Mouse (Mus musculus): ENCODE data around the gene AC170998.1. TPM values are rescaled to one million over a fixed set of nuclear protein-coding genes. Genes with fewer than 3 reads are reported as not detected.

Gene AC170998.1
- polyA plus RNA-seq, 1 experiment = 0.15 TPM

- H3ac ChIP-seq (ENCODE audit: control insufficient read depth, insufficient read length, low read depth) = no peak overlapping the region
- H3K36me3 ChIP-seq (ENCODE audit: control insufficient read depth, insufficient read depth) = no peaks in the 10 kb centered on the region
- no peaks in the 10 kb centered on the region for H3K79me2 ChIP-seq (ENCODE audit: control insufficient read depth, insufficient read depth)
- H3K4me3 ChIP-seq (ENCODE audit: insufficient read depth, poor library complexity, severe bottlenecking) = no peak overlapping the region
- peaks cover 8% of the 10 kb centered on the region for H3K27me3 ChIP-seq (ENCODE audit: control insufficient read depth, insufficient read depth, insufficient read length)
- TF ChIP-seq FOSL1 (IDR thresholded peaks at IDR 0.05; ENCODE audit: insufficient read depth, low read length, poor library complexity, severe bottlenecking) (no peak), CEBPB (IDR thresholded peaks at IDR 0.05; ENCODE audit: low read depth) (no peak), MYOG (IDR thresholded peaks at IDR 0.05; ENCODE audit: control insufficient read depth, extremely low read depth, insufficient read length) (no peak), CTCF (IDR thresholded peaks at IDR 0.05; ENCODE audit: control insufficient read depth, insufficient read depth, insufficient read length) (no peak)
- H3K79me3 ChIP-seq (ENCODE audit: low read depth) = no peaks in the 10 kb centered on the region
These were observed 49.3 kb downstream of the AC170998.1 start for GRCm38 (mm10) chr17:28775161-28775560.

Other genes starting within 250 kb of the AC170998.1 start
- 24.4 TPM for gene Fkbp5, start 208.6 kb upstream of the AC170998.1 start, polyA plus RNA-seq (2012; fragmentation: generic; extraction: Trizol)
- not detected for gene Armc12, start 195.3 kb upstream of the AC170998.1 start, polyA plus RNA-seq (2012; fragmentation: generic; extraction: Trizol)
- not detected for gene Clpsl2, start 176.7 kb upstream of the AC170998.1 start, polyA plus RNA-seq (2012; fragmentation: generic; extraction: Trizol)
- gene Clps, start 165.3 kb upstream of the AC170998.1 start, polyA plus RNA-seq (2012; fragmentation: generic; extraction: Trizol) = not detected
- gene Lhfpl5, start 150.4 kb upstream of the AC170998.1 start, polyA plus RNA-seq (2012; fragmentation: generic; extraction: Trizol) = 0.06 TPM
- 29.0 TPM for gene Srpk1, start 103.4 kb upstream of the AC170998.1 start, polyA plus RNA-seq (2012; fragmentation: generic; extraction: Trizol)
- gene Slc26a8, start 35.9 kb upstream of the AC170998.1 start, polyA plus RNA-seq (2012; fragmentation: generic; extraction: Trizol) = not detected
- 36.7 TPM for gene Mapk14, start 34.8 kb upstream of the AC170998.1 start, polyA plus RNA-seq (2012; fragmentation: generic; extraction: Trizol)
- gene Mapk13, start 43.2 kb downstream of the AC170998.1 start, polyA plus RNA-seq (2012; fragmentation: generic; extraction: Trizol) = not detected
- gene Brpf3, start 75.0 kb downstream of the AC170998.1 start, polyA plus RNA-seq (2012; fragmentation: generic; extraction: Trizol) = 10.8 TPM
- gene Pnpla1, start 132.3 kb downstream of the AC170998.1 start, polyA plus RNA-seq (2012; fragmentation: generic; extraction: Trizol) = not detected
- 0.01 TPM for gene 4930539E08Rik, start 189.2 kb downstream of the AC170998.1 start, polyA plus RNA-seq (2012; fragmentation: generic; extraction: Trizol)
- gene Pxt1, start 217.8 kb downstream of the AC170998.1 start, polyA plus RNA-seq (2012; fragmentation: generic; extraction: Trizol) = not detected
- 33.0 TPM for gene Kctd20, start 225.9 kb downstream of the AC170998.1 start, polyA plus RNA-seq (2012; fragmentation: generic; extraction: Trizol)